Mouse (Mus musculus) CH12.LX (cell line): ENCODE measurements around the gene Gm20388. TPM values are rescaled to one million over a fixed set of nuclear protein-coding genes. Genes with fewer than 3 reads are reported as not detected.
A peak's percentile ranks its signal among the peaks of the same experiment; 100 is the strongest.

ENCODE experiments used
- DNase-seq: peaks from one replicate; pipeline ENCODE4 v3.0.0-alpha.2; 2013; ENCODE audit errors: extremely low read depth
- H3K27ac ChIP-seq: 2 replicates; pipeline ENCODE4 v1.5.1; 2012; ENCODE audit warnings: low read depth, mild to moderate bottlenecking, control low read depth, moderate library complexity; ENCODE audit not compliant: insufficient read depth
- H3K27me3 ChIP-seq: replicated peaks from 2 replicates; pipeline ENCODE3; 2012; ENCODE audit warnings: inconsistent platforms
- H3K36me3 ChIP-seq, 2 experiments: replicated peaks in 1 of 2; 2 replicates each; pipeline versions ENCODE3 to v1.6.1; 2012; ENCODE audit warnings: inconsistent platforms in 1 of 2, low read length in 1 of 2, mild to moderate bottlenecking in 1 of 2, mixed read lengths in 1 of 2, moderate library complexity in 1 of 2; ENCODE audit not compliant: control insufficient read depth in 1 of 2, insufficient read depth in 1 of 2
- H3K4me1 ChIP-seq, 2 experiments: 2 replicates each; pipeline ENCODE4 v1.6.1; 2012; ENCODE audit warnings: inconsistent platforms in 1 of 2, moderate library complexity in 1 of 2; ENCODE audit not compliant: insufficient read depth in 2 of 2, control insufficient read depth in 1 of 2
- H3K4me2 ChIP-seq: 2 replicates; pipeline ENCODE4 v1.6.1; 2012; ENCODE audit warnings: low read depth, mild to moderate bottlenecking, control low read depth; ENCODE audit not compliant: poor library complexity, insufficient read depth, severe bottlenecking
- H3K4me3 ChIP-seq, 3 experiments: fragments of 150-350 bp in 1 of 3; sonication (generic) in 1 of 3; replicated peaks in 1 of 3; 2 replicates each; pipeline versions ENCODE3 to v1.5.1; 2011 to 2012; ENCODE audit warnings: low read depth in 2 of 3, low read length in 2 of 3, mild to moderate bottlenecking in 2 of 3, moderate library complexity in 2 of 3, control low read depth in 1 of 3, improper control_type of control experiment in 1 of 3, inconsistent platforms in 1 of 3, mixed read lengths in 1 of 3; ENCODE audit not compliant: poor library complexity in 1 of 3
- H3K79me2 ChIP-seq: replicated peaks from 2 replicates; pipeline ENCODE4 v1.6.1; 2012; ENCODE audit warnings: mild to moderate bottlenecking, moderate library complexity; ENCODE audit not compliant: control insufficient read depth, poor library complexity, insufficient read depth, severe bottlenecking; ENCODE audit errors: extremely low read depth
- H3K9ac ChIP-seq: 2 replicates; pipeline ENCODE4 v1.6.1; 2012; ENCODE audit warnings: low read depth, mild to moderate bottlenecking, control low read depth, moderate library complexity; ENCODE audit not compliant: insufficient read depth
- H3K9me3 ChIP-seq: replicated peaks from 2 replicates; pipeline ENCODE3; 2012; ENCODE audit warnings: low read length, inconsistent platforms, mixed read lengths
- CHD1 ChIP-seq: IDR thresholded peaks from 2 replicates; pipeline ENCODE4 v1.6.1; 2012; ENCODE audit warnings: low read depth, low read length, improper control_type of control experiment, inconsistent platforms
- CHD2 ChIP-seq: IDR thresholded peaks from 2 replicates; pipeline ENCODE4 v1.6.1; 2011; ENCODE audit warnings: low read length, improper control_type of control experiment
- E2F4 ChIP-seq: IDR thresholded peaks from 2 replicates; pipeline ENCODE4 v1.6.1; 2011; ENCODE audit warnings: low read depth, low read length, improper control_type of control experiment; ENCODE audit not compliant: insufficient replicate concordance
- ELF1 ChIP-seq: IDR thresholded peaks from 2 replicates; pipeline ENCODE4 v1.6.1; 2014; ENCODE audit warnings: low read depth, mild to moderate bottlenecking, inconsistent platforms, low read length, improper control_type of control experiment
- ETS1 ChIP-seq: conservative IDR thresholded peaks from 2 replicates; pipeline ENCODE4 v1.6.1; 2012; ENCODE audit warnings: low read depth, mild to moderate bottlenecking, inconsistent platforms, low read length, improper control_type of control experiment, moderate library complexity
- GABPA ChIP-seq: IDR thresholded peaks from 2 replicates; pipeline ENCODE4 v1.6.1; 2012; ENCODE audit warnings: low read depth, low read length, improper control_type of control experiment, inconsistent platforms; ENCODE audit not compliant: insufficient replicate concordance
- IRF4 ChIP-seq: IDR thresholded peaks from 2 replicates; pipeline ENCODE4 v1.6.1; 2014; ENCODE audit warnings: low read depth, mild to moderate bottlenecking, inconsistent platforms, low read length, improper control_type of control experiment
- JUN ChIP-seq: IDR thresholded peaks from 2 replicates; pipeline ENCODE4 v1.6.1; 2011; ENCODE audit warnings: low read depth, mild to moderate bottlenecking, low read length, improper control_type of control experiment, moderate library complexity; ENCODE audit not compliant: insufficient read depth
- JUND ChIP-seq: conservative IDR thresholded peaks from 2 replicates; pipeline ENCODE4 v1.6.1; 2011; ENCODE audit warnings: low read depth, low read length, improper control_type of control experiment
- KAT2A ChIP-seq: IDR thresholded peaks from 2 replicates; pipeline ENCODE4 v1.6.1; 2012; ENCODE audit warnings: low read length, improper control_type of control experiment, inconsistent platforms; ENCODE audit not compliant: insufficient replicate concordance
- MAX ChIP-seq: IDR thresholded peaks from 2 replicates; pipeline ENCODE4 v1.6.1; 2011; ENCODE audit warnings: low read length, improper control_type of control experiment
- MAZ ChIP-seq: IDR thresholded peaks from 2 replicates; pipeline ENCODE4 v1.6.1; 2012; ENCODE audit warnings: low read depth, mild to moderate bottlenecking, inconsistent platforms, low read length, improper control_type of control experiment, moderate library complexity
- MEF2A ChIP-seq: IDR thresholded peaks from 2 replicates; pipeline ENCODE4 v1.6.1; 2014; ENCODE audit warnings: low read depth, mild to moderate bottlenecking, inconsistent platforms, low read length, improper control_type of control experiment, borderline replicate concordance
- MXI1 ChIP-seq: IDR thresholded peaks from 2 replicates; pipeline ENCODE4 v1.6.1; 2011; ENCODE audit warnings: mild to moderate bottlenecking, low read depth, low read length, improper control_type of control experiment
- MYC ChIP-seq: IDR thresholded peaks from 2 replicates; pipeline ENCODE4 v1.6.1; 2011; ENCODE audit warnings: low read depth, mild to moderate bottlenecking, improper control_type of control experiment, low read length
- PAX5 ChIP-seq: IDR thresholded peaks from 2 replicates; pipeline ENCODE4 v1.6.1; 2012; ENCODE audit warnings: low read length, inconsistent platforms, mixed read lengths
- POLR2A ChIP-seq: IDR thresholded peaks from 2 replicates; pipeline ENCODE4 v1.6.1; 2011; ENCODE audit warnings: low read depth, mild to moderate bottlenecking, improper control_type of control experiment, low read length
- RAD21 ChIP-seq: IDR thresholded peaks from 2 replicates; pipeline ENCODE4 v1.6.1; 2011; ENCODE audit warnings: low read depth, mild to moderate bottlenecking, low read length, improper control_type of control experiment, moderate library complexity
- RCOR1 ChIP-seq: conservative IDR thresholded peaks from 2 replicates; pipeline ENCODE4 v1.6.1; 2012; ENCODE audit warnings: low read depth, mild to moderate bottlenecking, inconsistent platforms, low read length, improper control_type of control experiment
- SMC3 ChIP-seq: IDR thresholded peaks from 2 replicates; pipeline ENCODE4 v1.6.1; 2011; ENCODE audit warnings: low read depth, low read length, improper control_type of control experiment
- TBP ChIP-seq: conservative IDR thresholded peaks from 2 replicates; pipeline ENCODE4 v1.6.1; 2011; ENCODE audit warnings: low read depth, low read length, improper control_type of control experiment
- TCF12 ChIP-seq: IDR thresholded peaks from 2 replicates; pipeline ENCODE4 v1.6.1; 2014; ENCODE audit warnings: low read depth, mild to moderate bottlenecking, inconsistent platforms, low read length, improper control_type of control experiment
- UBTF ChIP-seq: IDR thresholded peaks from 2 replicates; pipeline ENCODE4 v1.6.1; 2012; ENCODE audit warnings: low read depth, mild to moderate bottlenecking, inconsistent platforms, low read length, improper control_type of control experiment, moderate library complexity
- USF1 ChIP-seq: IDR thresholded peaks from 2 replicates; pipeline ENCODE4 v1.6.1; 2014; ENCODE audit warnings: low read depth, mild to moderate bottlenecking, inconsistent platforms, low read length, improper control_type of control experiment
- ZKSCAN1 ChIP-seq: IDR thresholded peaks from 2 replicates; pipeline ENCODE4 v1.6.1; 2012; ENCODE audit warnings: low read depth, inconsistent platforms, low read length, improper control_type of control experiment, borderline replicate concordance
- dilution Hi-C: fragments of 300-500 bp; cut with MboI; formaldehyde crosslinking; loops from 2 replicates; pipeline ENCODE4 v1.14.3; 2020; ENCODE audit warnings: low sequenced_read_pairs; ENCODE audit not compliant: extremely low pct_unique_long_range_greater_than_20kb, extremely low pct_ligation_motif_present
- in situ Hi-C: fragments of 300-500 bp; cut with MboI; formaldehyde crosslinking; loops from 3 replicates; pipeline ENCODE4 v1.14.3; 2019; ENCODE audit warnings: low sequenced_read_pairs, low pct_ligation_motif_present, low pct_unique_long_range_greater_than_20kb, mixed read lengths
- polyA plus RNA-seq: library from polyadenylated mRNA; unstranded; fragments of >175 nt; gene quantifications from 2 replicates; pipeline ENCODE4 v1.2.1, GENCODE M21; 2012; ENCODE audit warnings: low read depth; ENCODE audit not compliant: insufficient read length
- total RNA-seq, 2 experiments: library from RNA; depleted of rRNA; stranded (reverse); fragments of 300-350 nt in 1 of 2; fragments of >200 nt in 1 of 2; gene quantifications; 2 replicates each; pipeline ENCODE4 v1.2.3; 2012 to 2014

Gm20388 gene
- total and polyA plus RNA-seq, 3 experiments: 14.8 to 26.3 (median 22.2) TPM

DNA sequence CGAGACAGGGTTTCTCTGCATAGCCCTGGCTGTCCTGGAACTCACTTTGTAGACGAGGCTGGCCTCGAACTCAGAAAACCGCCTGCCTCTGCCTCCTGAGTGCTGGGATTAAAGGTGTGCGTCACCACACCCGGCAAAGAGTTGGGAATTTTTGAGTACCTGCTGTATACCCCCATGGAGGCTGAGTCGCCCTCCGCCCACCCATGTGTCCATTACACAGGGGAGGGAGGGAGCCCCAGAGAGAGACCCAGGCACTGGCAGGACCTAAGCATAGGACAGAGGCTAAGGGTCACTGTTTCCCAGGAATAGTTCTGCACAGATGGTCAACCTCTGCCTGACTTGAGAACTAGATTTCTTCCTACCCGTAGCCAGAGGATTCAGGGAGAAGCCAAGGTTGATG, 596.6 kb downstream of the Gm20388 start:
- TF ChIP-seq MAZ (no peak), GABPA (no peak), E2F4 (no peak), POLR2A (no peak), JUN (no peak), ZKSCAN1 (no peak), TBP (no peak), ETS1 (no peak), RAD21 (no peak), CHD2 (no peak), IRF4 (no peak), TCF12 (no peak), SMC3 (no peak), MYC (no peak), MEF2A (no peak), JUND (no peak), RCOR1 (no peak)
- dilution Hi-C loops: no loop called here
- Histone ChIP-seq H3K9ac (no peak overlapping the region), H3K4me1 (peaks cover 27 to 91% of the 10 kb centered on the region in 2 experiments), H3K9me3 (peaks cover 4% of the 10 kb centered on the region), H3K27me3 (no peaks in the 10 kb centered on the region), H3K79me2 (peaks cover 67% of the 10 kb centered on the region), H3K36me3 (peaks cover 0 to 52% of the 10 kb centered on the region in 2 experiments), H3K4me3 (no peak overlapping the region), H3K4me2 (no peak overlapping the region), H3K27ac (no peak overlapping the region)
- in situ Hi-C loops: no loop called here
- DNase-seq: no peak

- Histone ChIP-seq H3K27ac (no peak overlapping the region), H3K4me3 (peak overlapping the region in 1 of 3 experiments; percentile 5), H3K4me2 (no peak overlapping the region), H3K4me1 (peaks cover 30 to 87% of the 10 kb centered on the region in 2 experiments), H3K36me3 (peaks cover 3 to 67% of the 10 kb centered on the region in 2 experiments), H3K9ac (no peak overlapping the region), H3K27me3 (no peaks in the 10 kb centered on the region), H3K9me3 (peaks cover 11% of the 10 kb centered on the region), H3K79me2 (peaks cover 64% of the 10 kb centered on the region)
- no peak for TF ChIP-seq JUN
- no peak for TF ChIP-seq POLR2A
- no peak for TF ChIP-seq RAD21
- TF ChIP-seq CHD1: no peak
- TF ChIP-seq MYC: no peak
- TF ChIP-seq ELF1: no peak
- no peak for TF ChIP-seq RCOR1
- TF ChIP-seq E2F4: no peak
- TF ChIP-seq MAX: no peak
- TF ChIP-seq ZKSCAN1: no peak
- no peak for TF ChIP-seq KAT2A
- TF ChIP-seq PAX5: no peak
- no peak for TF ChIP-seq MXI1
- TF ChIP-seq UBTF: no peak
- TF ChIP-seq USF1: no peak
- no peak for DNase-seq
- in situ Hi-C loops: loop anchor here (10.0 kb wide), 1 partner anchor 175 kb away; no protein-coding TSS in a partner anchor
- dilution Hi-C loops: no loop called here
These were observed 598.7 kb downstream of the Gm20388 start for GRCm38 (mm10) chr8:120509136-120510034.
